Mouse (Mus musculus) spleen, postnatal 14 days (tissue): ENCODE results near the gene Fam162a.
A peak's percentile ranks its signal among the peaks of the same experiment; 100 is the strongest.
"Not testable (repeated sequence)": the region's sequence is repeated elsewhere in the genome, so short reads cannot be mapped to it uniquely, and the experiment has no call there.

Source experiments
- DNase-seq, 2 experiments: peaks; one replicate each; pipeline ENCODE4 v3.0.0; 2021 to 2022; ENCODE audit warnings: low spot score in 2 of 2

Gene Fam162a

GRCm38 (mm10) chr16:36071450-36072379 is at the start of gene Fam162a, which contains the start of gene Ccdc58:
Gene Fam162a (minus strand): TSS chr16:36071594.
Gene Ccdc58 (plus strand): TSS chr16:36071685.
- DNase-seq: peak; percentile 84 to 88

GRCm38 (mm10) chr16:36115751-36116150 is 44.4 kb upstream of the Fam162a start:
- DNase-seq: not testable (repeated sequence)

- DNase-seq: not testable (repeated sequence)
Measured at GRCm38 (mm10) chr16:36111486-36111885, 40.1 kb upstream of the Fam162a start.

GRCm38 (mm10) chr16:36102211-36102610 is 30.8 kb upstream of the Fam162a start:
- DNase-seq: no peak

GRCm38 (mm10) chr16:36101526-36101925 is 30.1 kb upstream of the Fam162a start:
- DNase-seq: no peak

GRCm38 (mm10) chr16:36097813-36098499 is 26.6 kb upstream of the Fam162a start:
- DNase-seq: not testable (repeated sequence)

GRCm38 (mm10) chr16:36094079-36094478 is 22.7 kb upstream of the Fam162a start:
- no peak for DNase-seq

- DNase-seq: no peak
Measured at GRCm38 (mm10) chr16:36090785-36091509, 19.6 kb upstream of the Fam162a start.

- no peak for DNase-seq
Measured at GRCm38 (mm10) chr16:36089850-36090616, 18.6 kb upstream of the Fam162a start.

- DNase-seq: no peak
Measured at GRCm38 (mm10) chr16:36089065-36089464, 17.7 kb upstream of the Fam162a start.

GRCm38 (mm10) chr16:36087846-36088245 is 16.5 kb upstream of the Fam162a start:
- no peak for DNase-seq

- DNase-seq: no peak
Measured at GRCm38 (mm10) chr16:36079916-36080315, 8.5 kb upstream of the Fam162a start.

GRCm38 (mm10) chr16:36074772-36075171 is 3.4 kb upstream of the Fam162a start:
- no peak for DNase-seq

GRCm38 (mm10) chr16:36072410-36073011 is 1.1 kb upstream of the Fam162a start:
- DNase-seq: no peak

GRCm38 (mm10) chr16:36071071-36071449 is 334 bp downstream of the Fam162a start:
- no peak for DNase-seq

GRCm38 (mm10) chr16:36069819-36070575 is 1.4 kb downstream of the Fam162a start:
- DNase-seq: no peak

GRCm38 (mm10) chr16:36068356-36068755 is 3.0 kb downstream of the Fam162a start:
- no peak for DNase-seq

GRCm38 (mm10) chr16:36067694-36068093 is 3.7 kb downstream of the Fam162a start:
- no peak for DNase-seq

GRCm38 (mm10) chr16:36064904-36065303 is 6.5 kb downstream of the Fam162a start:
- no peak for DNase-seq

- no peak for DNase-seq
Measured at GRCm38 (mm10) chr16:36063315-36063714, 8.1 kb downstream of the Fam162a start.
